Mouse (Mus musculus) kidney, adult 18-20 months (tissue): ENCODE data around the gene Gm49396.

ENCODE experiments used
- DNase-seq: peaks from one replicate; pipeline ENCODE4 v3.0.0; 2021

Gm49396 gene

DNA sequence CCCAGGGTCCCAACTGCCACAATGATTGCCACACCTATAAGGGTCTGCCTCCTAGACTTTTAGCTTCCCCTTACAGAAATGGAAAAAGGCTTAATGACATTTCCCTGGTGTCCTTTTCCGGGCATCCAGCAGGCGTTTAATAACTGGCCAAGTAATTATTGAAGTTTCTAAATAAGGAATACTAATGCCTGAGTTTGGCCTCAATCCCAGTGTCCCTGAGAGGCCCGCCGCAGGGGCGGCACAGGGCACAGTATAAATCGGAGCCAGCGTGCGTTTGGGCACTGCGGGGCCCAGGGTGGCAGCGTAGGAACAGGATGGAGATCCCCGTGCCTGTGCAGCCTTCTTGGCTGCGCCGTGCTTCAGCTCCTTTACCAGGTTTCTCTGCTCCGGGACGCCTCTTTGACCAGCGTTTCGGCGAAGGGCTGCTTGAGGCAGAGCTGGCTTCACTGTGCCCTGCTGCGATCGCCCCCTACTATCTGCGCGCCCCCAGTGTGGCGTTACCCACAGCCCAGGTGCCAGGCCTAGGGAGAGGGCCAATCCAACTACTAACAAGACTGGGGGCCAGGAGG lies 10.0 kb upstream of the Gm49396 start:
- DNase-seq, result peak; percentile 43

DNA sequence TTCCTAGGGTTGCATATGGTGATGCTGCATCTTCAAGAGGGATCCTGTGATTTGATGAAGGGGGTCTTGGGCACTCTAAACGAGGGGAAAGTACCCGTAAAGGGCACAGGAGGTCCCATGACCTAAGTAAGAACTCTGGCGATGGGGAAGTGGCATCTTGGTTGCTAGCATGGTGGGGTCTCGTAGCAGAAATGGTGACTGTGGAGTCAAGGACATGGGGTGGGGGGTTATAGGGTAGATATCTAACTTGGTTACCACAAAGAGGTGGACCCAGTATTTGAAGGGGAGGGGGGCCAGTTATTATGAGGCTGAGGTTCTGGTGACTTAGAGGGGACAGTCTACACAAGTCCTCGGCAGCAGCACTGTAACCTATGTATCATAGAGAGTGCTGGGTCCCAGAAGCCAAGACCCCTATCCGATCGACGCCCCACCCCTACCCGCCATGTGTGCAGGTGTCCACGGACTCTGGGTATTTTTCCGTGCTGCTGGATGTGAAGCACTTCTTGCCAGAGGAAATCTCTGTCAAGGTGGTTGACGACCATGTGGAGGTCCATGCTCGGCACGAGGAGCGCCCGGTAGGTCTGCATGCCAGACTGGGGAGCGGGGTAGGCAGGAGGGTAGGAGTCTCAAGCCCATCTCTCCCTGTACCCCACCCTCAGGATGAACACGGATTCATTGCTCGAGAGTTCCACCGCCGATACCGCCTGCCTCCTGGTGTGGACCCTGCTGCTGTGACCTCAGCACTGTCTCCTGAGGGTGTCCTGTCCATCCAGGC lies 9.1 kb upstream of the Gm49396 start:
- DNase-seq, result no peak

DNA sequence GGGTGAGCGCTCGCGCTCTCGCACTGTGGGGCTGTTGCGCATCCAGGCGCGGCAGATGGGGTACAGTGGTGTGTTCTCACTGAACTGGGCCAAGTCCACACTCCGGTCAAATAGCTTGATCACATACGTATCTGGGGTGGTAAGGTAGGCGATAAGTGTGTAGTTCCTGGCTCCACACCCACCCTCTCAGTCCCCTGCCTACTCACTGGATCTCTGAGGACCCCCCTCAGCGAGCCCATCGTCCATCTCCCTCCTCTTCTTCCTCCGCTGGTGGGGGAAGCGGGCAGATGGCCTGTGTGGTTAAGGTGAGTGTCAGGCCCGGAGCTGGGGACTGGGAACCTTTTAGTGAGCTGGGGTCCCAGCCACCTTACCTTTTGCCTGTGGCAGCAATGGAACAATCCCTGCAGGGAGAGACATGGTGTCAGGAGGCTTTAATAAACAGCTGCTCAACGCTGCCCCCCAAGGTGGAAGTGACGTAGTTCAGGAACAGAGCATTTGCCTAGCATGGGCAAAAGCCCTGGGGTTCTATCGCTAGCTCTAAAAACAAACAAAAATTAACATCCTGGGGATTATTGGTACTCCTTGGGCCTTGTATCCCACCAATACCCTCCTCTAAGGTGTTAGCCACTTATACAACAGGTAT lies 6.1 kb upstream of the Gm49396 start:
- no peak for DNase-seq

DNA sequence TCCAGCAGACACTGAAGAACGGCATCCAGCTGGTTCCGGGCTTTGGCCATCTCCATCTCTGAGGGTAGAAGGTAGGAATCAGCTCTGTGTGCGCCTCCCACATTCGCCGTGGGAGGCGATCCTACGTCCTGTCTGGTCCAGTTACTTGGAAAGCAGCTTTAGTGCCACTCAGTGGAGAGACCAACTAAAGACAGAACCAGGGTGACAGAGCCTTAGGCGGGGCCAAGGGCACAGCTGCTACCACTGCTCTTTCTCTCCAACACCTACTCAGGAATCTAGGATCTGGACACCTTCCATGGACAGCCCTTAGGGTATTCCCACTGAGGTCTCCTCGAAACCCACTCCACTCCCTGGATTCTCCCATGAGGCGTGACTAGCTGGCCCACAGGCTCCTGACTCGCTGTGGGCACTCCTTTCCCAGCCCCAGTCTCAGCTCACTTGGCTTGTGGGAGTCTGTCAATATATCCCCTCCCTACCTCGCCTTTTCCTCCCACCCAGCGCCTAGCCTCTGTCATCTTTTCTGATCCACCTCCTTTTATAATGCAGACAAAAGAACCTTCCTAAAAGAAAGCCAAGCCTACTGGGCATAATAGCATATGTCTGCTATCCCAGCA lies 5.1 kb upstream of the Gm49396 start:
- no peak for DNase-seq

DNA sequence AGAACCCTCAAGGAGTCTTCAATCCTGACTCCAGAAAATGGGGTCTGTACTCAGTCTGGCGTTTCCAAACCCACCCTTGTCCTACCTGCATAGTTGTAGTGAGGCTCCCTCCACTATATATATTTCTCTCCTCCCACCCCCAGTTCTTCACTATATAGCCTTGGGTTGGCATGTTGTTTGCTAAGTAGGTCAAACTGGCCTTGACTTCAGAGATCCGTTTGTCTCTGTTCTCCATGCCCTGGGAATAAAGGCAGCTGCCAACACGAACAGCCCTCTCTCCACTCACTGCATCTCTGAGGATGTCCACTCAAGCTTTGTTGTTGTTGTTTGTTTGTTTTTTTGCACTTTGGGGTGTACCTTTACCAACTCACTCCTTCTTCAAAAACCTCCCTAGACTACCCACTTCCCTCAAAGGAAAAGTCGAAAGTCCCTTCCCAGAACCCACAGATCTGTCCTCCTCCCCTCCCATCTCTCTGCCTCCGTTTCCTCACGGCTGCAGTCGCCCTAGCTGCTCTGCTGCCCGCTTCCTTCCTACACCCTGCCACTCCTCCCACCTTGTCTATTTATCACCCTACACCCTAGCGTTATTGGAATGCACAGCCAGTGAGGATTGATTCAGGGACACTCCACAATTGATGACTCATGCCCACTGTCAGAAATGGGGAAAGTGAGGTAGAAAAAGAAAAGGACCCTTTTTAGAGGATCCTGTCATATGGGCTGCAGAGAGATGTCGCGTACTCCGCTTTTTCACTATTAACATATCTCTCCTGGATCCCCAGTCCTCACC lies 4.3 kb upstream of the Gm49396 start:
- no peak for DNase-seq

DNA sequence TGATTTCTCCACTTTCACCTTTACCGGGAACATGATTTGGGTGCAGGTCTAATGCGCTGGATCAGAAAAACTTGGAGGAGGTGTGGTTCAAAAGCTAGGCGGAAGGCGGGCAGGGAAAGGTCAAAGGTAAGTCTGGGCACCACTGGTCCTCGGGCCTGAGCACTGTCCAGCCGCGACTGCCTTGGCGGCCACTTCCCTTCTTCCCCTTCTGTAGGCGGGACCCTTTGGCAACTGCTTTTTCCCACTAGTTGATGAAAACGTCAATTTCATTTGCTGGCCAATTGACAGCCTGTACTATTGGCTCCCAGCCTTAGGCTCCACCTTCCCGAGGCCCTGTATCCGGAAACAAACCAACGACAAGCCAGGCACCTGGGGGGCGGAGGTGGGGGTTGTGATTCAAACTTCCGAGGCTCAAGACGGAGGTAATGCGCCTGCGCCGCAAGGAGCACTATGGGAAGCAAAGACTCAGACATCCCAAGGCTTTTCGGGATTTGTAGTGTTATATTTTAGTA lies 3.6 kb upstream of the Gm49396 start, which contains the start of gene Lin37:
Lin37 (minus strand) TSS at position 396 of the 512 bp plus-strand sequence.
- DNase-seq, result peak; percentile 96

DNA sequence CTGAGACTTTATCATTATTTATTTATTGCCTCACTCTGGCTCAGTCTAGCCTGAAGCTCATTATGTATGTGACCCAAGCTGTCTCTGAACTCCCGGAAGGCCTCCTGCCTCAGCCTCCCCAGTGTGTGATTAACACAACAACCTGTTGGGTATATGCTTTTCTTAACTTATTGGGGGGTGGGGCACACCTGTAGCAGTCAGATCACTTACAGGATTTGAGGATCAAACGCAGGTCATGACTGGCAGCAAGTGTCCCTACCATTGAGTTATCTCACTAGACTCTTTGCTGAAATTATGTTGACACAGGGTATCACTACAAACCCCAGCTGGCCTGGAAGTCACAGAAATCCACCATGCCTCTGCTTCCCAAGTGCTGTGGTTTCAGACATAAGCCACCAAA lies 2.8 kb upstream of the Gm49396 start:
- no peak for DNase-seq

DNA sequence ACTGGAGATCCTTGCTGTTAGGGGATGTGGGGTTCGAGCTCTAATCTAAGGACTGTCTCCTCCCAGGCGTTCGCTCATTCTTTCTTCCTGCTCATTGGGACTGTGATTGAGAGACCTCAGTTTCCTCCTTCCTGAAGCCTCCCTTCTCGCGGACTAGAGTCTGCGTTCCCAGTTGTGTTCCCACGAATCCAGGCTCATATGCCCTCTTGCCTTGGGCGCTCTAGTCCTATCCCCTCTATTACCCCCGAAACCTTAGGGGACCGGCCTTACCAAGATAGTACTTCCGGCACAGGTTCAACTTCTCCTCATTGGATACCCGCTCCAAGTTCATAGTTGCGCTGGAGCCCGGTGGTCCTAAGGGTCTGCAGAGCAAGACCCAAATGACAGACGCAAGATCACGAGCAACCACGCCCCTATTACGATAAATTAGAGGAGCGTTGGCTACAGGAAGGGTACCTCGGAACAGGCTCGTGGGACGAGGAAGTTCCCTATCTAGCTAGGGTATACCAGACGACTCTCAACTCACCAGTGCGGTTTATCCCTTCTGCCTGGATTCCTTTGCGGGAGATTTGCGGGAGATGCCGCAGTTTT lies 523 bp upstream of the Gm49396 start:
- no peak for DNase-seq

DNA sequence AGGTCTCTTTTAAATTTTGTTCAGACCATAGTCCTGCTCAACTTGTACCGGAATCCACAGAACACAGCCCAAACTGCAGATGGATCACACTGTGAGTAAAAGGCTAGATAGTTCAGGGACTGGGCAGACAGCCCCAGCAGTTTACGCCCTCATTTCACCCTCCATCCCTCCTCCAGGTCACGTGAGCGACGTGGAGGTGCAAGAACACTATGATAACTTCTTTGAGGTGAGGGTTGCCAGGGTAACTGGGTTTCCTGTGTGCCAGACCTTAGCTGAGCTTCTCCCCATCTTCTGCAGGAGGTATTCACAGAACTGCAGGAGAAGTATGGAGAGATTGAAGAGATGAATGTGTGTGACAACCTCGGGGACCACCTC lies 749 bp downstream of the Gm49396 start:
- no peak for DNase-seq

DNA sequence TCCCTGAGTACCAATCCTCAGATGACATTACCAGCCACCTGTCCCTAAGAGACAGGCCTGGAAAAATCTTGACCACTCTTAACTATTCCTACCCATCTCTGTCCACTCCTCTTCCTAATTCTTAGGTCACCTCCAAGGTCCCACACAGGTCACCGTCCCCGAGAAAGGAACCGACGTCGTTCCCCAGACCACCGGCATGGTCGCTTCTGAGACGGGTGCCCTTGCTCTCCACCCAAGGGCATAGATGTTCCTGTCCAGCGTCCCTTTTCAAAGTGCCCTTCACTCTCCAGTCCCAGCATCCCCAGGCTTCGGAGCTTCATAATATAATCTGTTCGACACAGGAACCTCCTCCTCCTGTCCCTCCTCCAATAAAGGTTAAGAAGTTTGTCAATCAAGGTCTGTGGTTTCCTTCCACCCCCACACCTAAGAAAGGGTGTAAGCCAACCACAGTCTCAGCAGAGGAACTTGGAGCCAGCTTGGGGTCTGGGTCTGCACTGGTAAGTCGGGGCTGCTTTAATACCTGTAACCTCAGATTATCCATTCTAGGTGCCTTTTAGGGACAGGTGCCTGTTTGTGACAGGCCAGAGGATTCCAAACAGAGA lies 1.9 kb downstream of the Gm49396 start, which contains the start of gene Igflr1:
Igflr1 (plus strand) TSS at position 458 of the 602 bp plus-strand sequence.
- DNase-seq, result no peak

DNA sequence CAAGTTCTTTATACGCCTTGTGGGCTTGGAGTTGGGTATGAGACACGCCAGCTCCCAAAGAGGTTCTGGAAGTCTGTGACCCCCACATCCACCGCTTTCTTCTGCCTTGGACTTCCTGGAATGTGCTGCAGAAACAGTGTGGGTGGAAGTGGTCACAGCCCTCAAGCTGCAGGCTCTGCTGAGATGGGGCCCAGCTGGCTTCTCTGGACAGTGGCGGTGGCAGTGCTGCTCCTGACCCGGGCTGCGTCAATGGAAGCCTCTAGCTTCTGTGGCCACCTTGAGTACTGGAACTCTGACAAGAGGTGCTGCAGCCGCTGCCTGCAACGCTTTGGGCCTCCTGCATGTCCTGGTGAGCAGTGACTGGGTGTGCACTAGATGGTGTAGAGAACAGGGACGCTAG lies 2.9 kb downstream of the Gm49396 start:
- DNase-seq, result no peak

DNA sequence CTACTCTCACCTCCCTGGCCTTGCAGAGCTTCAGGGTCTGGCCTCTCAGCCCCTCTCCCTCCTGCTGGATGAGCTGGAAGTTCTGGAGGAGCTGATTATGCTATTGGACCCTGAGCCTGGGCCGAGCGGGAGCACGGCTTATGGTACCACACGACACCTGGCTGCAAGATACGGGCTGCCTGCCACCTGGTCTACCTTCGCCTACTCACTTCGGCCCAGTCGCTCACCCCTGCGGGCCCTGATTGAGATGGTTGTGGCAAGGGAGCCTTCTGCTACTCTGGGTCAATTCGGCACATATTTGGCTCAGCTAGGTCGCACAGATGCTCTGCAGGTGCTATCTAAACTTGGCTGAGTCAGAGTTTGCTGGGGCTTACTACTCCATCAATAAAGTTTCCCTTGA lies 4.4 kb downstream of the Gm49396 start:
- DNase-seq, result no peak

DNA sequence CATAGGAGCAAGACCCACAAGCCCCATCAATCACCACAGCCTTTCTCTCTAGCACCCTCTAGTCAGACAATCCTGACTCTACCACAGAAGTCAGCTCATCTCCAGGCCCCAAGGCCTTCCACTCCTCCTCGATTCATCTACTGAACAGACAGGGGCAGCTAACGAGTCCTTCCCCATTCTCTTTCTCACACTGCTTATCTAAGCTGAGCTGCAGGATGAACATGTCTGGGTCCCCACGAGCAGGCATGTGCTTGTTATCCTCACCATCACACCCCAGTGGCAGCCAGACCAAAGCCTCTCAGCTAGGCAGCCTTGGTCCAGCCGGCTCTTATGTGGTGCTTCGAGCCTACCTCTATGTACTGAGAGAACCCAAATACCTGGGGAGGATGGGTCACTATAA lies 9.2 kb downstream of the Gm49396 start:
- no peak for DNase-seq

DNA sequence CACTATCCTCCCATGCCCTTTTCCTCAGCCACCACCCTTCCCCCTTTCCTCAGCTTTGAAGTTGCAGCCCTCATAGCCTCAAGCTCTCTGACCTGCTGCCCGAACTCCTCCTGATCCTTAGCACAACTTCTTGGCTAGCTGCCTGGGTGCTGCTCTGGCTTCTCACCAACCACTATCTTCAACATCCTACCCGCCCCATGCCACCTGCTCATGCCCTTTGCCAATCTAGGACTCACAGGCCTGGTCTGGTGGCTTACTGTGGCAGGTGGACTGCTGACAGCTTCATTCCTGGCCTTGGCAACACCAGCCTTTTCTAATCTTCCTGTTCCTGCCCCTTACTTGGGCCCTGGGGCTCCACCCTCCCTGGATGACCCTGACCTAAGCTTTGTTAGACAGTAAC lies 9.8 kb downstream of the Gm49396 start:
- peak; percentile 77 for DNase-seq

DNA sequence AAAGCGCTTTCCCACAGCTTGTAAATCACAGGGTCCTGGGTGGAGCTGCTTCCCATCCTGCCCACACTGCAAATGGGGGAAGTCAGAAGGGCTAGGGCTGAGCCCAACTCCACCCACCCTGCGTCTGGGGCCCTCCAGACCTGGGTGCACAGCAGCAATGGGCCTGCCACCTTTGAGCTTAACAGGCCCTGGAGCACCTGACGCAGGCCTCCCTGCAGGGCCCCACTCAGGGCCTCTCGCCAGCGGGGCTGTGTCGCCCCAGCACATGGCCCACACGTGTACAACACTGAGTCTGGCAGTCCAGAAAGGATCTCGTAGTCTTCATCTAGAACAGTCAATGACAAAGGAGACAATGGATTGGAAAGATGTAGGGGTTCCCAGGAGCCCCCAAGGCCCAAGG lies 16.8 kb downstream of the Gm49396 start:
- DNase-seq, result no peak

DNA sequence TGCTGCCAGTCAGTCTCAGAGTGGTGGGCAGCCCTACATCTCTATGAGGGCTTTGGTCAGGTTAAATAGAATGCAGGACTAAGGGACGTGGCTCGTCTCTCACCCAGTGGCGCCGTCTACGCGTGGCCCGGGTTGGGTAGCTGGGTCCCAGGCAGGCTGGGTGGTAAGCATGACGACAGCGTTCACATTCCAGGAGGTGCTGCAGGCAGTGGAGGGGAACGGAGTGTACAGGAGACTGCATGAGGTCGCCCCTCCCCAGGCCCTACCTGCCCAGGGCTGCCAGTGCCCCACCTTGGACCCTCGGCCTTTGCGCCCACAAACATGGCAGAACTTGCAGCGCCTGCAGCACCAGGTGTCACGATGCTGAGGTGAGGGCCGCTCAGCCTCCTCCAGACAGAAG lies 18.4 kb downstream of the Gm49396 start:
- DNase-seq, result no peak

DNA sequence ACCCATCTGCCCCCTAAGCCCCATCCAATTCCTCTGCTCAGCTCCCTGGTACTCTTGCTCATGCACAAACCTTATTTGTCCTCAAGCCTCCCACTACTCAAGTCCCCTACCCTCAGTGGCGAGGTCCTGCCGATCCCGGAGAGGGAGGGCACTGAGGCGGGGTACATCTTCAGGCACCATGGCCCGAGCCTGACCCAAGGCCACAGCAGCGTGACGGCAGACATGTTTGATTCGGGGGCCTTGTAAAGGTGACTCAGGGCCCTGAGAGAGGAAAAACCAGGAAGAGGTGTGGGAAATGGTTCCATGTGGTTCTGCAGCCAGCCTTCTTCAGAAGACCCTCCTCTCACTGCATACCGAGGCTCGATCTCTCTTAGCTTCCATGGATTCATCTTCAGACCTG lies 21.2 kb downstream of the Gm49396 start:
- DNase-seq, result no peak

DNA sequence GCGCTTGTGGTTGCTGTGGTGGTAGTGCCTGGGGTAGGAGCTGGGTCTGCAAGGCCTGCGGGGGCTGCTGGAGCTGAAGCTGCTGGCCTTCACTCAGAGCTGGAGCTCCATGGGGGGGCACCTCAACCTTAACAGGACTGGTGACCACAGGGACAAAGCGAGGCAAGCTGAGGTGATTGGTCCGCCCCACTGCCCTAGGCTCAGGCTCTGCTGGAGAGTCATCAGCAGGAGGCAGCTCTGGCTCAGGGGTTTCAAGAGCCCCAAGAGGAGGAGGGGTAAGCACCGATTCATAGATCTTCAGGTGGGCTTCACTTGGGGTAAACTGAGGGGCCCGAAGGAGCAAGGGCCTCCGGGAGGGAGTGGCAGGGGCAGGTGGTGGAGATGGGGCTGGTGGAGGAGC lies 22.0 kb downstream of the Gm49396 start:
- DNase-seq, result no peak

DNA sequence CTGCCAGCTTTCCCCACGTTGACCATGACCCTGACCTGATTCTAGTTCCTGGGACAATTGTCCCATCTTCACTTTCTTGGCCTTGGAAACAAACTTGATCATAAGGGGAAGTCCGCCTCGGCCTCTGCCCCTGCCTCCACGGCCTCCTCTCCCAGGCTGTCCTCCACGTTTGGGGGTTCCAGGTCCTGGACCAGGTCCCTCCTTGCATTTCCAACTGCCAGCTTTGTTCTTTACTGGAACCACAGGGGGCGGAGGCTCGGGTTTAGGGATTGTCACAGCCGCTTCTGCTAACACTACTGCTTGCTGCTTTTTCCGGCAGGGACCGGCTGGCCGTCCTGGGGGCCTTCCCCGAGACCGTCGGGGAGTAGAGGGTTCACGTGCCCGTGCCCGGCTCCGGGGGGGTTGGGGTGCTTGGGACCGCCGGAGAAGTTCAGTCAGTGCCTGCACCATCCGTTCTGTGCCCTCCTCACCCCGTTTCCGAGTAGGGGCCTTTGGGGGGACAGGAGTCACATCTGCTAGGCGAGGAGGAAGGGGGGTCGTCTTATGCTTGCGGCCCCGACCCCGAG lies 23.4 kb downstream of the Gm49396 start:
- no peak for DNase-seq

DNA sequence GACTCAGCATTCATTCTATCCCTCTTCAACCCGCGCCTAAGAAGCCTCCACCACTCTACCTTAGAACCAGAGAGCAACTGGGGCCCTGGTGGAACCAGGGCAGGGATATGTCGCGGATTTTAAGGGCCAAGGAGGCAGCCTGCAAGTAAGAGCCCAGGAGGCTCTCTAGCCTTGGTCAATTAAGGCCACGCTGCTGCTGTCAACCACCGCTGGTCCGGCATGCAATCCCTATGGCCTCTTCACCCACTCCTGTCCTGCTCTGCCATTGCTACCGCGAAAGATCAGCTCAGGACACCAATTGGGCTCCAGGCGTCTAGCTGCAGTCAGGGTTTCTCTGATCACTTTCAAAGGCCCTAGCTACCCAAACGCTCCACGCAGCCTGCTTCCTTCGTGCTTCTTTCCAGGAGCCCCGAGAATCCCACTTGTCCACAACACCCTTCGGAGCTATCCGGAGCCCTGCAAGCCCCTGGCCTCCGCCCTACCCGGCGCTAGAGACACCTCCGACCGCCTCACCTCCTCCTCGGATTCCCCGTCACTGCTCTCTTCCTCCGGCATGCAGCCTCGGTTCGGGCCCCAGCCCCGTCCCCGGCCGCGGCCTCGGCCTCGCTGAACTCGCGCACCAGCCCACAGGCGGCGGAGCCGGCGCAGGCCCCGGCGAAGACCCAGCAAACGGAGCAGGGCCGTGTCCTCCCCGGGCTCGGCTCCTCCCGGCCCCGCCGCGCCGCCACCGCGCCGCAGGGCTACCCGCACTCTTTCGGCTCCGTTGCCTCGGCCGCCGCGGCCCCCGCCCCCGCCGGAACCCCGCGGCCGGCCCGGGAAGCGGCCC lies 24.9 kb downstream of the Gm49396 start:
- DNase-seq, result peak; percentile 69
